Mouse (Mus musculus): Measurements from ENCODE around the gene Rad51ap1.

GRCm38 (mm10) chr6:126938853-126939486 lies 417 bp downstream of the Rad51ap1 start:
- TF ChIP-seq POLR2A (IDR thresholded peaks at IDR 0.05; ENCODE audit: borderline replicate concordance, low read depth, low read length), result no peak
- TF ChIP-seq CTCF (IDR thresholded peaks at IDR 0.05; ENCODE audit: low read depth, low read length), result no peak
